Mouse (Mus musculus) liver, postnatal 0 days (tissue): Measurements from ENCODE around the gene Elovl3. TPM values are rescaled to one million over a fixed set of nuclear protein-coding genes. Genes with fewer than 3 reads are reported as not detected.

Source experiments
- ATAC-seq: fragments of 200-750 bp; cut with Nextera tagmentation; 2 replicates; pipeline ENCODE4 v1.8.0; 2017; ENCODE audit warnings: mild to moderate bottlenecking, moderate library complexity
- DNase-seq: peaks from one replicate; pipeline ENCODE4 v3.0.0-alpha.2; 2016
- H3K27ac ChIP-seq: fragments of 300-500 bp; sonication (generic); 2 replicates; pipeline ENCODE4 v1.5.1; 2014; ENCODE audit warnings: antibody characterized with exemption, moderate library complexity, mild to moderate bottlenecking, low read depth
- H3K27me3 ChIP-seq: fragments of 300-500 bp; sonication (generic); 2 replicates; pipeline ENCODE4 v1.6.1; 2014; ENCODE audit warnings: low read length, control low read depth, mixed read lengths; ENCODE audit not compliant: insufficient read depth
- H3K36me3 ChIP-seq: fragments of 300-500 bp; sonication (generic); replicated peaks from 2 replicates; pipeline ENCODE4 v1.6.1; 2014; ENCODE audit warnings: mild to moderate bottlenecking, control low read depth, low read length, moderate library complexity, mixed read lengths; ENCODE audit not compliant: insufficient read depth
- H3K4me1 ChIP-seq: fragments of 300-500 bp; sonication (generic); 2 replicates; pipeline ENCODE4 v1.6.1; 2014; ENCODE audit warnings: antibody characterized with exemption, mild to moderate bottlenecking, control low read depth; ENCODE audit not compliant: insufficient read depth
- H3K4me2 ChIP-seq: fragments of 300-500 bp; sonication (generic); 2 replicates; pipeline ENCODE4 v1.6.1; 2014; ENCODE audit warnings: low read depth, mild to moderate bottlenecking, low read length, moderate library complexity, mixed read lengths
- H3K4me3 ChIP-seq: fragments of 300-500 bp; sonication (generic); 2 replicates; pipeline ENCODE4 v1.5.1; 2014; ENCODE audit warnings: low read depth, low read length
- H3K9ac ChIP-seq: fragments of 300-500 bp; sonication (generic); replicated peaks from 2 replicates; pipeline ENCODE4 v1.6.1; 2014; ENCODE audit warnings: mild to moderate bottlenecking, moderate library complexity
- H3K9me3 ChIP-seq: fragments of 300-500 bp; sonication (generic); 2 replicates; pipeline ENCODE4 v1.6.1; 2016; ENCODE audit warnings: mild to moderate bottlenecking, control low read depth, low read length, mixed read lengths
- CTCF ChIP-seq: sonication (generic); IDR thresholded peaks from 2 replicates; pipeline ENCODE4 v1.5.1; 2016; ENCODE audit warnings: antibody characterized with exemption, low read depth
- EP300 ChIP-seq: IDR thresholded peaks from 2 replicates; pipeline ENCODE4 v1.6.1; 2016; ENCODE audit warnings: antibody characterized with exemption, low read depth, mild to moderate bottlenecking
- WGBS: fragments of 180-500 bp; shearing (Covaris S2); extraction: QIAGEN DNeasy Blood & Tissue Kit; methylation state at CpG from one replicate; pipeline ENCODE4 v1.1.7; 2014; ENCODE audit not compliant: insufficient replicate concordance; 5-methylcytosine and 5-hydroxymethylcytosine counted together
- polyA plus RNA-seq: library from polyadenylated mRNA; unstranded; fragments of >200 nt; fragmentation: Nextera tagmentation; extraction: Ambion mirVana; gene quantifications from 2 replicates; pipeline ENCODE4 v1.2.1, GENCODE M21; 2015

Gene Elovl3
- polyA plus RNA-seq, 1 experiment from 2014 or later = 0.26 TPM

GRCm38 (mm10) chr19:46131283-46131682 is 414 bp upstream of the Elovl3 start:
- no peak for DNase-seq
- Histone ChIP-seq H3K27ac (no peak overlapping the region), H3K9ac (no peak overlapping the region), H3K27me3 (peaks cover 55% of the 10 kb centered on the region), H3K9me3 (no peaks in the 10 kb centered on the region), H3K4me2 (peak overlapping the region; percentile 66), H3K36me3 (no peaks in the 10 kb centered on the region), H3K4me3 (peak overlapping the region; percentile 32), H3K4me1 (peaks cover 11% of the 10 kb centered on the region)
- no peak for ATAC-seq
- TF ChIP-seq CTCF (no peak), EP300 (no peak)
- WGBS = 8% methylated on average over 6 of the region's 8 CpGs

DNA sequence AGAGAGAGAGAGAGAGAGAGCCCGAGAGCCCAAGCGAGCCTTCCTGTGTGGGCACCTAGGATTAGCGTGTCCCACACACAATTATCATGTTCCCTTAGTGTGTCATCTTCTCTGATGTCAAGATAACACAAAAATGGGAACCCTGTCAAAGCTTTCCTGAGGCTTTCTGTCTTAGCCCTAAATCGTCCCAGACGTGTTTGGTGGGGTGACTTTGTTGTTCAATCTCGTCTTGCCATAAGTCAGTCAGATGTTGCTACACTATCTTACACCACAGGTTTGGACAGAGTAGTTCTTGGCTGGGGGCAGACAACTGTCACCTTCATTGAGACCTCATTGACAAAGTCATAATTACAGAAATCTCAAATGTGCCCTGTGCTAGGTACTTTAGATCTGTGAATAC is 880 bp downstream of the Elovl3 start:
- Histone ChIP-seq H3K9me3 (no peaks in the 10 kb centered on the region), H3K9ac (no peak overlapping the region), H3K4me1 (peaks cover 21% of the 10 kb centered on the region), H3K4me2 (no peak overlapping the region), H3K27me3 (peaks cover 67% of the 10 kb centered on the region), H3K4me3 (no peak overlapping the region), H3K36me3 (no peaks in the 10 kb centered on the region), H3K27ac (no peak overlapping the region)
- ATAC-seq (no peak), DNase-seq (no peak)
- 26% methylated on average over 6 of the region's 6 CpGs for WGBS
- TF ChIP-seq CTCF (no peak), EP300 (no peak)

DNA sequence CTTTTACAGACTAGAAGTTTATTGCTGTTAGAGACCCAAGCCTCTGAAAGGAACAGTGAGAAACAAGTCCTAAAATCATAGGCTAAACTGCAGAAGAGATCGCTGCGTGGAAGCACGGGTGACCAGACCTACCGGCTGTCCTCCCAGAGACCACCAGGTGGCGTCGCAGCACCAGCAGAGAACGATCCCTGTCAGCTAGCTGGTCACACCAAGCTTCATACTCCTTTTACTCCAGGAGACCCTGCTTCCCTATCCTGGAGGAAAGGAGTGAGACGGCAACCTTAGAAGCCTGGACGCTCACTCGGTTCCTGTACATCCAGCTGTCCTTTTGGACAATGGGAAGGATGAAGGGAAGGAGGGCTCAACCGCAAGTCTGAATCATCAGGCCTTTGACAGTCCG is 3.6 kb downstream of the Elovl3 start:
- peak overlapping the region; percentile 55 for H3K4me3 ChIP-seq
- peaks cover 78% of the 10 kb centered on the region for H3K27me3 ChIP-seq
- peaks cover 21% of the 10 kb centered on the region for H3K4me1 ChIP-seq
- peak; percentile 92 for DNase-seq
- no peak overlapping the region for H3K27ac ChIP-seq
- H3K9ac ChIP-seq = no peak overlapping the region
- H3K4me2 ChIP-seq = peak overlapping the region; percentile 92
- ATAC-seq = peak; percentile 62
- no peaks in the 10 kb centered on the region for H3K9me3 ChIP-seq
- WGBS = under 1% methylated on average over 12 of the region's 12 CpGs
- no peak for TF ChIP-seq EP300
- TF ChIP-seq CTCF = peak; percentile 98
- no peaks in the 10 kb centered on the region for H3K36me3 ChIP-seq

GRCm38 (mm10) chr19:46135789-46136638 is 4.3 kb downstream of the Elovl3 start:
- Histone ChIP-seq H3K4me2 (peak overlapping the region; percentile 92), H3K36me3 (no peaks in the 10 kb centered on the region), H3K27ac (no peak overlapping the region), H3K27me3 (peaks cover 78% of the 10 kb centered on the region), H3K4me1 (peaks cover 21% of the 10 kb centered on the region), H3K9me3 (no peaks in the 10 kb centered on the region), H3K4me3 (peak overlapping the region; percentile 55), H3K9ac (peak overlapping the region; percentile 14)
- DNase-seq (peak; percentile 65), ATAC-seq (peak; percentile 35)
- TF ChIP-seq EP300 (no peak), CTCF (peak; percentile 66)
- 1% methylated on average over 73 of the region's 79 CpGs for WGBS

DNA sequence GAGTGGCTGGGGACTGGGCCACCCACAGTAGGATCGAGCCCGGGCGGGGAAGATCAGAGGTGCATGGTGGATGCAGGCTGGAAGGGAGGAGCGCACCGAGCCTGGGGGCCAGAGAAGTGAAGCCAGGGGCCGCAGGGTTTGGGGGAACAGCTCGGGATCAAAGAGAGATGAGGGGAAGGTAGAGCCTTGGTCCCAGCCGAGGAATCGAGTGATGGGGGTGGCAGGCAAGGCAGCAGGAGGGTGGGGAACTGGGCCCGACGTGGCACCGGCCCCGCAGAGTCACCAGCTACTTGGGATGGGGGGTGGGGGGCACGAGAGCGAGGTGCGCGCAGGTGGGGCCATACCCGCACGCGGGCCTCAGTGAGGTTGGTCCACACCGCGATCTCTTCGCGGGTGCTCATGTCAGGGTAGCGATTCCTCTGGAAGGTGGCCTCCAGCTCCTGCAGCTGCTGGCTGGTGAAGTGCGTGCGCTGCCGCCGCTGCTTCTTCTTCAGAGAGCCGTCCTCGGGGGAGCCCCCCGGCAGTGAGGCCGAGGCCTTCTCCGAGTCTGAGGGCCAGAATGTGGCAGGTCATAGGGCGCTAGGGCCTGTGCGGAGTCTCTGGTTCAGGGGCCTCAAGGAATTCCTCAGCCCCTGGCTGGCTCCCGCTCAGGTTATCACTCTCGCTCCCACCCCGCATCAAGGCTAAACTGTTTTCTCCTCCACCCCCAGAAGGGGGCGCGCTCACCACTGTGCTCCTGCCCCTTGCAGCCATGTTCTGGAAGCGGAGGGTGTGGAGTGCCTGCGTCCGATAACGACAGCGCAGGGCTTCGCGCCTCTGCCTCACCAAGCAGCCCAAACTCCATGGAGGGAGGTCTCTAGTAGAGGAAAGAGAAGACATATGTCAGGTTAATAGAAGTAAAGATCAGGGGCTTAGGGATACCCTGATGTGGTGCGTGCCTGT is 5.2 kb downstream of the Elovl3 start:
- DNase-seq (peak; percentile 88), ATAC-seq (peak; percentile 64)
- peaks cover 19% of the 10 kb centered on the region for H3K4me1 ChIP-seq
- 2% methylated on average over 41 of the region's 49 CpGs for WGBS
- peaks cover 77% of the 10 kb centered on the region for H3K27me3 ChIP-seq
- no peaks in the 10 kb centered on the region for H3K9me3 ChIP-seq
- TF ChIP-seq EP300 (no peak), CTCF (peak; percentile 92)
- peak overlapping the region; percentile 92 for H3K4me2 ChIP-seq
- H3K4me3 ChIP-seq = peak overlapping the region; percentile 55
- no peak overlapping the region for H3K27ac ChIP-seq
- H3K36me3 ChIP-seq = no peaks in the 10 kb centered on the region
- H3K9ac ChIP-seq = peak overlapping the region; percentile 14

DNA sequence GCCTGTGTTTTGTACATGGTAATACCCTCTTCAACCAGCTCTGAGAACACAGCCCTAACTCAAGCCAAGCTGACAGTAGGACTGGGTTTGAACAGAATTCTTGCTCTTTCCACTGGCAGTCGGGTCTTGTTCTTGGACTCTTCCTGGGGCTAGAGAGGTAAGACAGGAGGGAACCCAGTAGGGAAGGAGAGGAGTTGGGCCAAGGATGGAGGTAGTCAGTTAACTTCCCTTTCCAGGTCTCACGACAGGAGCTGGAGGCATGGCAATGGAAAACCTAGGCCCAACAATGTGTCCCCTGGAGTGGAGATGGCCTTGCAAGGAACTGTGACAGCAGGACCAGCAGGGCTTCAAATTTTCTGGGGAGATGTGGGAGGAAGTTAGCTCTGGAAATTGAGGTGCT is 8.6 kb downstream of the Elovl3 start:
- Histone ChIP-seq H3K9ac (no peak overlapping the region), H3K4me3 (no peak overlapping the region), H3K9me3 (no peaks in the 10 kb centered on the region), H3K27me3 (peaks cover 73% of the 10 kb centered on the region), H3K4me1 (peaks cover 18% of the 10 kb centered on the region), H3K27ac (no peak overlapping the region), H3K4me2 (no peak overlapping the region), H3K36me3 (no peaks in the 10 kb centered on the region)
- TF ChIP-seq CTCF = no peak
- no peak for TF ChIP-seq EP300
- no peak for DNase-seq
- no peak for ATAC-seq
- WGBS = 59% methylated on average over 2 of the region's 2 CpGs
